Mouse (Mus musculus) embryonic fibroblast, embryonic 13.5 days (primary cell): ENCODE data around the gene Galk2. TPM values are rescaled to one million over a fixed set of nuclear protein-coding genes. Genes with fewer than 3 reads are reported as not detected.

Experiments used
- H3K27ac ChIP-seq: 2 replicates; pipeline ENCODE4 v1.5.1; 2012; ENCODE audit warnings: low read length, control low read depth, inconsistent platforms; ENCODE audit not compliant: insufficient read depth
- H3K4me1 ChIP-seq: 2 replicates; pipeline ENCODE4 v1.6.1; 2011; ENCODE audit warnings: low read length; ENCODE audit not compliant: control insufficient read depth, insufficient read depth
- H3K4me3 ChIP-seq: 2 replicates; pipeline ENCODE4 v1.5.1; 2011; ENCODE audit warnings: mild to moderate bottlenecking, control low read depth, low read length; ENCODE audit not compliant: insufficient read depth
- CTCF ChIP-seq: IDR thresholded peaks from 2 replicates; pipeline ENCODE4 v1.5.1; 2011; ENCODE audit warnings: mild to moderate bottlenecking, control low read depth, low read length, moderate library complexity, borderline replicate concordance; ENCODE audit not compliant: insufficient read depth
- POLR2A ChIP-seq: IDR thresholded peaks from 2 replicates; pipeline ENCODE4 v1.6.1; 2011; ENCODE audit warnings: low read depth, mild to moderate bottlenecking, control low read depth, low read length, moderate library complexity
- polyA plus RNA-seq: library from polyadenylated mRNA; stranded (reverse); fragments of >200 nt; gene quantifications from 2 replicates; pipeline ENCODE4 v1.2.4, GENCODE M21; 2011; ENCODE audit warnings: low read depth; ENCODE audit not compliant: missing spikeins, insufficient read length

Galk2 gene
- polyA plus RNA-seq, 1 experiment: 54.1 TPM

- no peak for TF ChIP-seq POLR2A
- no peak for TF ChIP-seq CTCF
These were observed 58.4 kb downstream of the Galk2 start for GRCm38 (mm10) chr2:125917297-125917679.

GRCm38 (mm10) chr2:125921273-125921672 lies 62.4 kb downstream of the Galk2 start:
- Histone ChIP-seq H3K4me3 (no peak overlapping the region), H3K27ac (no peak overlapping the region), H3K4me1 (peaks cover 17% of the 10 kb centered on the region)
- TF ChIP-seq POLR2A (no peak), CTCF (no peak)

More at GRCm38 (mm10) chr2:125917297-125917679, 58.4 kb downstream of the Galk2 start:
- Histone ChIP-seq H3K27ac (no peak overlapping the region), H3K4me3 (no peak overlapping the region), H3K4me1 (peaks cover 6% of the 10 kb centered on the region)

GRCm38 (mm10) chr2:125922149-125922548 lies 63.2 kb downstream of the Galk2 start:
- TF ChIP-seq CTCF (no peak), POLR2A (no peak)
- Histone ChIP-seq H3K27ac (peak overlapping the region; percentile 75), H3K4me3 (no peak overlapping the region), H3K4me1 (peaks cover 17% of the 10 kb centered on the region)

DNA sequence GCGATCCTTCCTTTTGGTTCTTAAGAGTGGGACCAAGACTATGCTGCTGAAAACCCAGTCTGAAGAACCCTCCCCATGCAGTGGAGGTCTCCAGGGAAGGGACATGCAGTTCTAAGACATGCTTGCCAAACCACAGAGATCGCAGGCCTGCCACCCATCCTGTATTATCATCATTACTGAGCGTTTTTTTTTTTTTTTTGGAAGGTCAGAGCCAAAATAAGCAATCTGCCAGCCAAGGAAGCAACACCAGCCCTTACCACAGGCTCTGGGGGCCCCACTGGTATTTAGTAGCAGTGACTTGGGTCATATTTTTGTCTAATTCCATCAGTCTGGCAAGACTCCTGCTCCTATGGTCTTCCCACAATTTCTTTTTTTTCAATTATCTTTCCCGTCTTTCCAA lies 64.0 kb downstream of the Galk2 start:
- Histone ChIP-seq H3K27ac (peak overlapping the region; percentile 75), H3K4me3 (no peak overlapping the region), H3K4me1 (peaks cover 19% of the 10 kb centered on the region)
- TF ChIP-seq POLR2A: no peak; the same call in 1 of the 2 replicates
- TF ChIP-seq CTCF: no peak

- TF ChIP-seq CTCF (no peak), POLR2A (no peak)
- Histone ChIP-seq H3K4me1 (peaks cover 19% of the 10 kb centered on the region), H3K4me3 (no peak overlapping the region), H3K27ac (peak overlapping the region; percentile 80)
These were observed 64.4 kb downstream of the Galk2 start for GRCm38 (mm10) chr2:125923346-125923745.

DNA sequence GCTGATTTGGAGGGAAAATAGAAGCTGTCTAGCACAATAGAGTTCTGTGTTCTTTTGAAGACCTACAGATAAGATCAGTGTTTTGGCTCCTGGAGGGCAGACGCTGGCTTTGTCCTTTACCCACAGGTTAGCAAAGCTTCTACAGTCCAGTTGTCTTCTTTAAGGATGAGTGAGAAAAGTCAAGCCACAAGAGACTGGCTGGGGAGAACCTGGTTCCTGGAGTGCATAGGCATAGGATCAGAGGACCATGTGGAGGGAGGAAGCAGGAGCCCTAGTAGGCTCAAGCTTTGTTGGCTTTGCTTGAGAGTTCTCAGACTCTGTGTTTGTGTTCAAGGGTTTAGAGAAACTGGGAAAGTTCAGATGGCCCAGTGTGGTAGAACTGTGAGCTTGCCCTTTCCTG lies 65.6 kb downstream of the Galk2 start:
- H3K4me3 ChIP-seq: no peak overlapping the region
- TF ChIP-seq POLR2A: no peak
- TF ChIP-seq CTCF: no peak
- H3K27ac ChIP-seq: peak overlapping the region; percentile 36
- peaks cover 21% of the 10 kb centered on the region for H3K4me1 ChIP-seq

GRCm38 (mm10) chr2:125925081-125925480 lies 66.2 kb downstream of the Galk2 start:
- Histone ChIP-seq H3K4me3 (no peak overlapping the region), H3K27ac (peak overlapping the region; percentile 36; the same call in 1 of the 2 replicates), H3K4me1 (peaks cover 23% of the 10 kb centered on the region)
- TF ChIP-seq CTCF (no peak), POLR2A (no peak)

DNA sequence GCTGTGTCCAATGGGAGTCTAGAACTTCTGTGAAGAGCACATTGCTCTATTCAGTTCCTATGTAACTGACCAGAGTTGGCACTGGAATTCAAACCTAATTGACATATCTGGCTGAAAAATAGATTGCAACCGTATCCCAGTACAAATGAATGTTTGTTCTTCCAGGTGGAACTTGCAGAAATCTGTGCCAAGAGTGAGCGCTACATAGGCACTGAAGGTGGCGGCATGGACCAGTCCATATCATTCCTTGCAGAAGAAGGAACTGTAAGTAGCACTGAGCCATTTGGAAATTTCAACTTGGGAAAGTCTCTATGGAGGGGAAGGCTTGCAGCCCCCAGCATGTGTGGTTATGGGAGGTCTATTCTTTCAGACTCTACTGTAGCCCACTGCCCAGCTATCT lies 70.5 kb downstream of the Galk2 start:
- no peak overlapping the region for H3K4me3 ChIP-seq
- TF ChIP-seq CTCF: no peak
- no peak for TF ChIP-seq POLR2A
- peaks cover 33% of the 10 kb centered on the region for H3K4me1 ChIP-seq
- H3K27ac ChIP-seq: peak overlapping the region; percentile 88

DNA sequence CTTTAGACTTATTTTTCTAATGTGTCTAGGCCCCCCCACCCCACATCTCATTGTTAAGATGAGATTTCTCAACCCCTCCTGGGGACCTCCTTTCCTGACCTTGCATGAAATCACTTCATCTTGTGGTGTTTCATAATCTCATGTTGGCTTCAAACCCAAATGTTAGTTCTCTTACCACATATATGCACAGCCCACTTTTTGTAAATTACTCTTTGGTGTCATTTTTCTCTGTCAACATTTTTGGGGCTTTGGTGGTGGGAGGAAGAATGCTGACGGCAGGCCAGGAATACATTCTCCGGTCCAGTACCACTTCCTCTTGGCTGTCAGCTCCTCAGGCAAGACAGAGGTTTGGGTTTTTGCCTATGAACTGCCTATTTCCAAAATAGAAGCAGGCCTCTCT lies 71.0 kb downstream of the Galk2 start:
- no peak overlapping the region for H3K4me3 ChIP-seq
- no peak for TF ChIP-seq POLR2A
- H3K27ac ChIP-seq: peak overlapping the region; percentile 88
- peaks cover 28% of the 10 kb centered on the region for H3K4me1 ChIP-seq

DNA sequence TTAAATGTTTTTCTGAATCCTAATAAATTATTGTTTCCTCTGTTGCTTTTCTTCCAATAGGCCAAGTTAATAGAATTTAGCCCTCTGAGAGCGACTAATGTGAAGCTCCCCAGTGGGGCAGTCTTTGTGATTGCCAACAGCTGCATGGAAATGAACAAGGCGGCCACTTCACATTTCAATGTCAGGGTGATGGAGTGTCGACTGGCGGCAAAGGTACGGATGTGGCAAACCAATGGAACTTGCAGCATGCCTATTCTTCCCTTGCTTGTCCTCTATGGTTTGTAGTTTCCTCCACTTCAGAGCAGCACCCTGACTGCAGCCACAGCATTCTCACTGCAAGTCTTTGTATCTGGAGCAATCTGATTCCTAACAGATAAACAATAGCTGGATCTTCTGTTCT lies 72.3 kb downstream of the Galk2 start:
- no peak overlapping the region for H3K4me3 ChIP-seq
- no peak for TF ChIP-seq CTCF
- no peak for TF ChIP-seq POLR2A
- H3K27ac ChIP-seq: no peak overlapping the region
- H3K4me1 ChIP-seq: peaks cover 25% of the 10 kb centered on the region

GRCm38 (mm10) chr2:125932734-125933133 lies 73.8 kb downstream of the Galk2 start:
- no peak for TF ChIP-seq POLR2A
- no peak for TF ChIP-seq CTCF
- Histone ChIP-seq H3K4me3 (no peak overlapping the region), H3K4me1 (peaks cover 24% of the 10 kb centered on the region), H3K27ac (peak overlapping the region; percentile 66)

- Histone ChIP-seq H3K4me1 (peaks cover 24% of the 10 kb centered on the region), H3K4me3 (no peak overlapping the region), H3K27ac (peak overlapping the region; percentile 49)
- TF ChIP-seq CTCF (no peak), POLR2A (no peak)
These were observed 75.1 kb downstream of the Galk2 start for GRCm38 (mm10) chr2:125933977-125934376.
